Mouse (Mus musculus): ENCODE results near the gene 1700016H13Rik. TPM values are rescaled to one million over a fixed set of nuclear protein-coding genes. Genes with fewer than 3 reads are reported as not detected.

1700016H13Rik gene
- total and polyA plus RNA-seq, 3 experiments: 0.23 to 0.40 TPM; not detected in 1

- no peak for DNase-seq (ENCODE audit: low read depth, low spot score)
- Histone ChIP-seq H3K4me3 (ENCODE audit: control insufficient read depth in 1 of 2, insufficient read depth in 1 of 2, low read depth in 2 of 2, low read length in 2 of 2) (no peak overlapping the region), H3K36me3 (ENCODE audit: control insufficient read depth in 1 of 2, insufficient read depth in 2 of 2, low read length in 2 of 2) (no peaks in the 10 kb centered on the region), H3K9me3 (replicated peaks; ENCODE audit: insufficient read depth, low read length) (no peaks in the 10 kb centered on the region), H3K4me1 (ENCODE audit: control insufficient read depth in 1 of 2, insufficient read depth in 2 of 2, low read length in 2 of 2) (no peaks in the 10 kb centered on the region), H3K27me3 (ENCODE audit: control insufficient read depth in 1 of 2, insufficient read depth in 2 of 2, low read length in 2 of 2) (peaks cover 0 to 5% of the 10 kb centered on the region in 2 experiments; a peak in 2 of 4 replicates), H3K9ac (ENCODE audit: control insufficient read depth, low read depth, low read length, poor library complexity, severe bottlenecking) (no peak overlapping the region), H3K27ac (ENCODE audit: control insufficient read depth, low read depth, low read length) (no peak overlapping the region), H3K79me2 (ENCODE audit: control insufficient read depth, insufficient read depth, low read length, poor library complexity) (no peaks in the 10 kb centered on the region)
- no peak for TF ChIP-seq MXI1 (IDR thresholded peaks at IDR 0.05; ENCODE audit: low read depth, low read length)
- TF ChIP-seq ETS1 (IDR thresholded peaks at IDR 0.05; ENCODE audit: low read depth, low read length): no peak
- no peak for TF ChIP-seq KAT2A (conservative IDR thresholded peaks at IDR 0.05; ENCODE audit: low read depth, low read length)
- TF ChIP-seq RAD21 (IDR thresholded peaks at IDR 0.05; ENCODE audit: low read depth, low read length): no peak
- no peak for TF ChIP-seq POLR2A (IDR thresholded peaks at IDR 0.05; ENCODE audit: control insufficient read depth in 1 of 2, insufficient read depth in 1 of 2, low read depth in 1 of 2, low read length in 2 of 2, poor library complexity in 1 of 2)
- TF ChIP-seq JUND (IDR thresholded peaks at IDR 0.05; ENCODE audit: low read depth, low read length): no peak
- no peak for TF ChIP-seq SIN3A (IDR thresholded peaks at IDR 0.05; ENCODE audit: low read length)
- no peak for TF ChIP-seq MEF2A (IDR thresholded peaks at IDR 0.05; ENCODE audit: extremely low read depth, insufficient replicate concordance, low read depth, low read length, poor library complexity, severe bottlenecking)
- no peak for TF ChIP-seq ZC3H11A (IDR thresholded peaks at IDR 0.05; ENCODE audit: low read depth, low read length)
- no peak for TF ChIP-seq ZNF384 (IDR thresholded peaks at IDR 0.05; ENCODE audit: low read depth, low read length)
- TF ChIP-seq ELF1 (IDR thresholded peaks at IDR 0.05; ENCODE audit: low read depth, low read length): no peak
Measured at GRCm38 (mm10) chr5:103676289-103676881, 20.6 kb upstream of the 1700016H13Rik start.

DNA sequence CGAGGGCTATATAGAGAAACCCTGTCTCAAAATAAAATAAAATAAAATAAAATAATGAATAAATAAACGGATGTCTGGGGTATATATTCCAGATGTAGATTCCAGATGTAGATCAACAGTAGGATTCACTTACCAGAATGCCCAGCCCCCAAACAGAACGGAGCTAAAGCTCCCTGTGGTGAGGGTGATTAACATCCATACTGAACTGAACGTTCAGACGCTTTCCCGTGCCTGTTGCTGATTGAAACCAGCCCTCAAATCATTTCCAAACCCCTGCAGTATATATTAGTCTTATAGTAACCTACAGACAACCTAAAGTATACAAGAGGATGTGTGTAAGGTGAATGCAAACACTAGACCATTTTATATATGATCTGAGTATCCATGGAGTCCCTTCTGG lies 18.7 kb upstream of the 1700016H13Rik start:
- Histone ChIP-seq H3K9me3 (replicated peaks; ENCODE audit: insufficient read depth, low read length) (no peaks in the 10 kb centered on the region), H3K36me3 (ENCODE audit: control insufficient read depth in 1 of 2, insufficient read depth in 2 of 2, low read length in 2 of 2) (no peaks in the 10 kb centered on the region), H3K4me1 (ENCODE audit: control insufficient read depth in 1 of 2, insufficient read depth in 2 of 2, low read length in 2 of 2) (no peaks in the 10 kb centered on the region), H3K79me2 (ENCODE audit: control insufficient read depth, insufficient read depth, low read length, poor library complexity) (no peaks in the 10 kb centered on the region), H3K27me3 (ENCODE audit: control insufficient read depth in 1 of 2, insufficient read depth in 2 of 2, low read length in 2 of 2) (peaks cover 0 to 5% of the 10 kb centered on the region in 2 experiments; a peak in 2 of 4 replicates), H3K27ac (ENCODE audit: control insufficient read depth, low read depth, low read length) (no peak overlapping the region), H3K4me3 (ENCODE audit: control insufficient read depth in 1 of 2, insufficient read depth in 1 of 2, low read depth in 2 of 2, low read length in 2 of 2) (no peak overlapping the region), H3K9ac (ENCODE audit: control insufficient read depth, low read depth, low read length, poor library complexity, severe bottlenecking) (no peak overlapping the region)
- TF ChIP-seq ZMIZ1 (IDR thresholded peaks at IDR 0.05; ENCODE audit: low read depth, low read length) (no peak), ZKSCAN1 (IDR thresholded peaks at IDR 0.05; ENCODE audit: low read depth, low read length) (no peak), HCFC1 (IDR thresholded peaks at IDR 0.05; ENCODE audit: low read depth, low read length) (no peak), POLR2A (IDR thresholded peaks at IDR 0.05; ENCODE audit: control insufficient read depth in 1 of 2, insufficient read depth in 1 of 2, low read depth in 1 of 2, low read length in 2 of 2, poor library complexity in 1 of 2) (no peak), SIN3A (IDR thresholded peaks at IDR 0.05; ENCODE audit: low read length) (no peak), ZC3H11A (IDR thresholded peaks at IDR 0.05; ENCODE audit: low read depth, low read length) (no peak), TBP (IDR thresholded peaks at IDR 0.05; ENCODE audit: low read depth, low read length) (no peak), POLR2AphosphoS2 (IDR thresholded peaks at IDR 0.05; ENCODE audit: low read length) (no peak), USF1 (IDR thresholded peaks at IDR 0.05; ENCODE audit: low read depth, low read length) (no peak), CHD2 (IDR thresholded peaks at IDR 0.05; ENCODE audit: low read length) (no peak), GABPA (IDR thresholded peaks at IDR 0.05; ENCODE audit: low read depth, low read length) (no peak), MYC (IDR thresholded peaks at IDR 0.05; ENCODE audit: low read depth, low read length) (no peak), NRF1 (IDR thresholded peaks at IDR 0.05; ENCODE audit: insufficient read depth, low read depth, low read length, poor library complexity, severe bottlenecking) (no peak), GATA1 (IDR thresholded peaks at IDR 0.05; ENCODE audit: low read depth, low read length) (no peak), POLR2AphosphoS5 (IDR thresholded peaks at IDR 0.05; ENCODE audit: borderline replicate concordance, low read depth, low read length) (no peak), KAT2A (conservative IDR thresholded peaks at IDR 0.05; ENCODE audit: low read depth, low read length) (no peak), MEF2A (IDR thresholded peaks at IDR 0.05; ENCODE audit: extremely low read depth, insufficient replicate concordance, low read depth, low read length, poor library complexity, severe bottlenecking) (no peak), CTCF (IDR thresholded peaks at IDR 0.05 in 2 of 3, conservative IDR thresholded peaks at IDR 0.05 in 1 of 3; ENCODE audit: control insufficient read depth in 1 of 3, insufficient read depth in 1 of 3, low read depth in 2 of 3, low read length in 3 of 3, poor library complexity in 1 of 3, severe bottlenecking in 1 of 3) (no peak)
- no peak for DNase-seq (ENCODE audit: low read depth, low spot score)
